Mouse (Mus musculus) MEL (cell line): ENCODE results near the gene Foxf2.

ENCODE experiments used
- BHLHE40 ChIP-seq: IDR thresholded peaks from 2 replicates; pipeline ENCODE4 v1.6.1; 2012; ENCODE audit warnings: low read depth, mild to moderate bottlenecking, inconsistent platforms, low read length, improper control_type of control experiment, borderline replicate concordance
- POLR2AphosphoS2 ChIP-seq: IDR thresholded peaks from 2 replicates; pipeline ENCODE4 v1.6.1; 2011; ENCODE audit warnings: low read length, improper control_type of control experiment
- TCF12 ChIP-seq: IDR thresholded peaks from 2 replicates; pipeline ENCODE4 v1.6.1; 2014; ENCODE audit warnings: low read depth, mild to moderate bottlenecking, inconsistent platforms, low read length, improper control_type of control experiment, moderate library complexity

GRCm38 (mm10) chr13:31652131-31652745 lies 26.6 kb downstream of the Foxf2 start:
- TF ChIP-seq TCF12 = no peak
- no peak for TF ChIP-seq POLR2AphosphoS2
- no peak for TF ChIP-seq BHLHE40
